Mouse (Mus musculus) testis, adult 2 months (tissue): ENCODE data around the gene Apoc3.

Source experiments
- CTCF ChIP-seq: fragments of 200-500 bp; IDR thresholded peaks from 2 replicates; pipeline ENCODE4 v1.5.1; 2012; ENCODE audit warnings: low read depth, mild to moderate bottlenecking, inconsistent platforms, low read length, moderate library complexity; ENCODE audit not compliant: control insufficient read depth, insufficient read depth, insufficient replicate concordance
- POLR2A ChIP-seq: fragments of 200-500 bp; IDR thresholded peaks from 2 replicates; pipeline ENCODE4 v1.6.1; 2012; ENCODE audit warnings: low read depth, mild to moderate bottlenecking, inconsistent platforms, low read length, moderate library complexity; ENCODE audit not compliant: control insufficient read depth

DNA sequence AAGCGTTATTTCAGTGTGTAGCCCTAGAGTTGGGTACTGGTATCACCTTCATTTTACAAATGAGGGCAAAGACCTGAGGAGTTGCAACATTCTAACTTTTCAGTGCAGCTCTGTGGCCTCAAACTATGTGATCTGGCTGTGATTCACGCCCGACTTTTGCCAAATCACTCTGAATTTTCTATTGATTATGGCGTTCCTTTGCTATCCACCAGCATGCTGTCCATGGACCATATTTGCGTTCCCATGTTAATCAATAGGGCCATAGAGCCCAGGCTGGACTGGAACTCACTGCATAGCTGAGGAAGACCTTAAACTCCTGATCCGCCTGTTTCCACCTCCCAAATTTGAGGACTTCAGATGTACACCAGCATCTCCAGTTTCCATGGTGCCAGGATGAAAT, 23.7 kb upstream of the Apoc3 start:
- TF ChIP-seq CTCF (no peak), POLR2A (no peak)
